Mouse (Mus musculus): Measurements from ENCODE around the gene Il34. TPM values are rescaled to one million over a fixed set of nuclear protein-coding genes. Genes with fewer than 3 reads are reported as not detected.

Il34 gene
- total RNA-seq, 2 experiments from 2014 or later: 103 TPM

- Histone ChIP-seq H3K4me3 (no peak overlapping the region), H3K27ac (no peak overlapping the region)
- intact Hi-C loops (cut with DNase I): no loop called here
- no peak for TF ChIP-seq CTCF (IDR thresholded peaks at IDR 0.05)
- no peak for DNase-seq (ENCODE audit: extremely low spot score in 1 of 2, low spot score in 2 of 2)
Measured at GRCm38 (mm10) chr8:110713073-110713472, 92.7 kb downstream of the Il34 start.

- DNase-seq (ENCODE audit: extremely low spot score in 1 of 2, low spot score in 2 of 2): no peak
- Histone ChIP-seq H3K27ac (peak overlapping the region; percentile 11; the same call in 1 of the 2 replicates), H3K4me3 (no peak overlapping the region)
- no peak; the same call in 1 of the 2 replicates for TF ChIP-seq CTCF (IDR thresholded peaks at IDR 0.05)
- intact Hi-C loops (cut with DNase I): no loop called here
Measured at GRCm38 (mm10) chr8:110711271-110711934, 94.3 kb downstream of the Il34 start.

- no peak for TF ChIP-seq CTCF (IDR thresholded peaks at IDR 0.05)
- intact Hi-C loops (cut with DNase I): no loop called here
Measured at GRCm38 (mm10) chr8:110710593-110710992, 95.1 kb downstream of the Il34 start.

GRCm38 (mm10) chr8:110708429-110708828 lies 97.3 kb downstream of the Il34 start:
- Histone ChIP-seq H3K4me3 (no peak overlapping the region), H3K27ac (no peak overlapping the region)
- intact Hi-C loops (cut with DNase I): no loop called here
- DNase-seq (ENCODE audit: extremely low spot score in 1 of 2, low spot score in 2 of 2): no peak
- no peak for TF ChIP-seq CTCF (IDR thresholded peaks at IDR 0.05)

More at GRCm38 (mm10) chr8:110710593-110710992, 95.1 kb downstream of the Il34 start:
- peak overlapping the region; percentile 11; the same call in 1 of the 2 replicates for H3K27ac ChIP-seq
- no peak overlapping the region for H3K4me3 ChIP-seq
- DNase-seq (ENCODE audit: extremely low spot score in 1 of 2, low spot score in 2 of 2): no peak

- DNase-seq (ENCODE audit: extremely low spot score in 1 of 2, low spot score in 2 of 2): no peak
- no peak overlapping the region for H3K4me3 ChIP-seq
- no peak for TF ChIP-seq CTCF (IDR thresholded peaks at IDR 0.05)
- intact Hi-C loops (cut with DNase I): no loop called here
- H3K27ac ChIP-seq: no peak overlapping the region
Measured at GRCm38 (mm10) chr8:110706288-110706870, 99.3 kb downstream of the Il34 start.

- no peak for TF ChIP-seq CTCF (IDR thresholded peaks at IDR 0.05)
- intact Hi-C loops (cut with DNase I): no loop called here
- DNase-seq (ENCODE audit: extremely low spot score in 1 of 2, low spot score in 2 of 2): no peak
- no peak overlapping the region for H3K4me3 ChIP-seq
- H3K27ac ChIP-seq: no peak overlapping the region; the same call in 1 of the 2 replicates
Measured at GRCm38 (mm10) chr8:110705391-110706287, 100.1 kb downstream of the Il34 start.

GRCm38 (mm10) chr8:110704103-110704502 lies 101.6 kb downstream of the Il34 start:
- Histone ChIP-seq H3K27ac (no peak overlapping the region; the same call in 1 of the 2 replicates), H3K4me3 (no peak overlapping the region)
- intact Hi-C loops (cut with DNase I): no loop called here
- no peak for DNase-seq (ENCODE audit: extremely low spot score in 1 of 2, low spot score in 2 of 2)
- TF ChIP-seq CTCF (IDR thresholded peaks at IDR 0.05): no peak

GRCm38 (mm10) chr8:110703460-110704061 lies 102.2 kb downstream of the Il34 start:
- H3K4me3 ChIP-seq: no peak overlapping the region
- intact Hi-C loops (cut with DNase I): no loop called here
- DNase-seq (ENCODE audit: extremely low spot score in 1 of 2, low spot score in 2 of 2): no peak
- peak overlapping the region; percentile 40; the same call in 1 of the 2 replicates for H3K27ac ChIP-seq
- no peak for TF ChIP-seq CTCF (IDR thresholded peaks at IDR 0.05)

- H3K27ac ChIP-seq: peak overlapping the region; percentile 40; the same call in 1 of the 2 replicates
- no peak for TF ChIP-seq CTCF (IDR thresholded peaks at IDR 0.05)
- intact Hi-C loops (cut with DNase I): no loop called here
- no peak overlapping the region for H3K4me3 ChIP-seq
- DNase-seq (ENCODE audit: extremely low spot score in 1 of 2, low spot score in 2 of 2): no peak
Measured at GRCm38 (mm10) chr8:110702636-110703459, 102.9 kb downstream of the Il34 start.

- TF ChIP-seq CTCF (IDR thresholded peaks at IDR 0.05): no peak
- intact Hi-C loops (cut with DNase I): no loop called here
- DNase-seq (ENCODE audit: extremely low spot score in 1 of 2, low spot score in 2 of 2): no peak
- Histone ChIP-seq H3K4me3 (no peak overlapping the region), H3K27ac (no peak overlapping the region)
Measured at GRCm38 (mm10) chr8:110700561-110700960, 105.2 kb downstream of the Il34 start.

GRCm38 (mm10) chr8:110699501-110699900 lies 106.2 kb downstream of the Il34 start:
- intact Hi-C loops (cut with DNase I): no loop called here
- Histone ChIP-seq H3K4me3 (no peak overlapping the region), H3K27ac (no peak overlapping the region)
- DNase-seq (ENCODE audit: extremely low spot score in 1 of 2, low spot score in 2 of 2): no peak
- no peak for TF ChIP-seq CTCF (IDR thresholded peaks at IDR 0.05)
